ENCODE assay signal across 20 mouse cellular contexts in the genomic region with DNA sequence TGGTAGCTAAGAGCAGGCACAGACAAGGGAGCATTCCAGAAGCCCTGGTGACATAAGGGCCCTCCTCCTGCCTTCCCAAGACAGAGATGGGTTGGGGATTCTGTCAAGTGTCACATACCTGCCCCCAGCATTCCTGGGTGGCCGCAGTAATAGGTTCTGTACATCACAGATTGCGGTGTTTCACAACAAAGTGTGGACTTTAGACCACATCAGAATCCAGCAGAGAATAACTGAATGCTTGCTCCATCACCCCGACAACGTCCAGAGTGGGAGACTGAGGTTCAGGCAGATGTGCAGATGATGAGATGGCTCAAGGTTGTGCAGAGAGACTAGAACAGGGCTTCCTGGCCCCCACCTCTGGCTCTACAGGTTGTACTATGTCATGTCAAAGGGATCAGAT. TPM values are rescaled to one million over a fixed set of nuclear protein-coding genes. Genes with fewer than 3 reads are reported as not detected.
DNase-seq lines count a peak whose midpoint lies in the region; ATAC-seq and TF ChIP-seq lines count a peak whose summit lies in the region.
"Had no signal": no experiment of that assay in that cellular context is flagged by ENCODE, and none has a peak within 500 bp of the region (broad histone marks: within the 10 kb centered on the region; RNA-seq: fewer than 3 reads in every experiment).

No protein-coding gene starts in this region.

- H3K4me1 ChIP-seq in liver, adult 2 months (ENCODE audit: control insufficient read depth, insufficient read depth, low read length) = peaks cover 23% of the 10 kb centered on the region
- peaks cover 44% of the 10 kb centered on the region for H3K4me1 ChIP-seq in limb, embryonic 10.5 days
- H3K4me1 ChIP-seq in liver, embryonic 16.5 days (ENCODE audit: control insufficient read depth, low read depth, low read length) = peaks cover 53% of the 10 kb centered on the region
- H3K4me1 ChIP-seq in neural tube, embryonic 15.5 days = peaks cover 11% of the 10 kb centered on the region; the same call in 1 of the 2 replicates
- H3K4me1 ChIP-seq in hindbrain, embryonic 14.5 days (replicated peaks; ENCODE audit: control insufficient read depth, insufficient read depth, low read length) = no peaks in the 10 kb centered on the region

- peak; percentile 55 for ATAC-seq in liver, embryonic 16.5 days (ENCODE audit: low read depth)
- ATAC-seq in activated CD4-positive, CD25-positive, alpha-beta regulatory T cell, adult 4 months = no peak
- ATAC-seq in neural tube, embryonic 15.5 days (ENCODE audit: low FRiP score) = no peak
- ATAC-seq in hindbrain, embryonic 14.5 days (ENCODE audit: low FRiP score) = no peak
- ATAC-seq: forebrain, postnatal 0 days had no signal

- H3K27me3 ChIP-seq in liver, adult 2 months (ENCODE audit: control insufficient read depth, insufficient read depth, low read length) = no peaks in the 10 kb centered on the region
- H3K27me3 ChIP-seq in limb, embryonic 10.5 days (ENCODE audit: low read depth, poor library complexity, severe bottlenecking) = no peaks in the 10 kb centered on the region
- no peaks in the 10 kb centered on the region for H3K27me3 ChIP-seq in liver, embryonic 16.5 days (ENCODE audit: control insufficient read depth, insufficient read depth, low read depth, low read length)
- H3K27me3 ChIP-seq in neural tube, embryonic 15.5 days (replicated peaks) = no peaks in the 10 kb centered on the region
- H3K27me3 ChIP-seq in hindbrain, embryonic 14.5 days (ENCODE audit: control insufficient read depth, insufficient read depth, low read length) = no peaks in the 10 kb centered on the region
- H3K27me3 ChIP-seq: embryonic facial prominence, embryonic 13.5 days; hindbrain, embryonic 13.5 days had no signal

- WGBS in liver, adult 2 months = 33% methylated on average over 4 of the region's 4 CpGs
- 78% methylated on average over 4 of the region's 4 CpGs for WGBS in limb, embryonic 10.5 days
- 71% methylated on average over 4 of the region's 4 CpGs for WGBS in liver, embryonic 16.5 days (ENCODE audit: insufficient replicate concordance)
- 82% methylated on average over 4 of the region's 4 CpGs for WGBS in neural tube, embryonic 15.5 days
- WGBS in hindbrain, embryonic 14.5 days = 80% methylated on average over 4 of the region's 4 CpGs

- H3K36me3 ChIP-seq in liver, adult 2 months (ENCODE audit: control insufficient read depth, insufficient read depth, low read length) = no peaks in the 10 kb centered on the region
- no peaks in the 10 kb centered on the region for H3K36me3 ChIP-seq in limb, embryonic 10.5 days
- no peaks in the 10 kb centered on the region for H3K36me3 ChIP-seq in liver, embryonic 16.5 days (ENCODE audit: control insufficient read depth, insufficient read depth)
- no peaks in the 10 kb centered on the region for H3K36me3 ChIP-seq in neural tube, embryonic 15.5 days
- H3K36me3 ChIP-seq in hindbrain, embryonic 14.5 days (replicated peaks; ENCODE audit: control insufficient read depth, insufficient read depth) = no peaks in the 10 kb centered on the region
- H3K36me3 ChIP-seq: embryonic facial prominence, embryonic 13.5 days; hindbrain, embryonic 13.5 days had no signal

- H3K9me3 ChIP-seq in limb, embryonic 10.5 days (replicated peaks) = no peaks in the 10 kb centered on the region
- no peaks in the 10 kb centered on the region for H3K9me3 ChIP-seq in liver, embryonic 16.5 days (replicated peaks; ENCODE audit: control insufficient read depth, low read length)
- no peaks in the 10 kb centered on the region for H3K9me3 ChIP-seq in neural tube, embryonic 15.5 days (replicated peaks)
- H3K9me3 ChIP-seq in hindbrain, embryonic 14.5 days (ENCODE audit: control insufficient read depth, low read length) = no peaks in the 10 kb centered on the region
- H3K9me3 ChIP-seq: embryonic facial prominence, embryonic 13.5 days; hindbrain, embryonic 13.5 days had no signal

- H3K4me2 ChIP-seq in liver, embryonic 16.5 days (ENCODE audit: low read depth, low read length) = peak overlapping the region; percentile 28
- no peak overlapping the region for H3K4me2 ChIP-seq in neural tube, embryonic 15.5 days
- H3K4me2 ChIP-seq in hindbrain, embryonic 14.5 days (replicated peaks) = no peak overlapping the region
- H3K4me2 ChIP-seq: embryonic facial prominence, embryonic 13.5 days; hindbrain, embryonic 13.5 days; lung, embryonic 14.5 days had no signal

- H3K4me3 ChIP-seq in liver, adult 2 months (ENCODE audit: insufficient read depth, low read depth, low read length) = peak overlapping the region; percentile 42; the same call in 1 of the 2 replicates
- H3K4me3 ChIP-seq in limb, embryonic 10.5 days = no peak overlapping the region
- H3K4me3 ChIP-seq in liver, embryonic 16.5 days (ENCODE audit: low read depth, low read length) = peak overlapping the region; percentile 23; the same call in 1 of the 2 replicates
- no peak overlapping the region for H3K4me3 ChIP-seq in neural tube, embryonic 15.5 days (replicated peaks)
- H3K4me3 ChIP-seq in hindbrain, embryonic 14.5 days (replicated peaks; ENCODE audit: low read length) = no peak overlapping the region
- H3K4me3 ChIP-seq: embryonic facial prominence, embryonic 13.5 days; gastrocnemius, adult 2 months; hindbrain, embryonic 13.5 days had no signal

- H3K27ac ChIP-seq in liver, adult 2 months (replicated peaks; ENCODE audit: insufficient read depth, low read depth, low read length) = peak overlapping the region; percentile 69
- H3K27ac ChIP-seq in limb, embryonic 10.5 days = peak overlapping the region; percentile 51; the same call in 1 of the 2 replicates
- peak overlapping the region; percentile 43 for H3K27ac ChIP-seq in liver, embryonic 16.5 days (ENCODE audit: low read length)
- H3K27ac ChIP-seq in neural tube, embryonic 15.5 days (replicated peaks) = no peak overlapping the region
- no peak overlapping the region for H3K27ac ChIP-seq in hindbrain, embryonic 14.5 days
- H3K27ac ChIP-seq: embryonic facial prominence, embryonic 13.5 days; gastrocnemius, adult 2 months; hindbrain, embryonic 13.5 days had no signal

- H3K9ac ChIP-seq in liver, adult 2 months (ENCODE audit: low read depth, low read length) = peak overlapping the region; percentile 7; the same call in 1 of the 2 replicates
- no peak overlapping the region for H3K9ac ChIP-seq in liver, embryonic 16.5 days (ENCODE audit: low read depth, low read length)
- no peak overlapping the region for H3K9ac ChIP-seq in neural tube, embryonic 15.5 days (replicated peaks)
- no peak overlapping the region for H3K9ac ChIP-seq in hindbrain, embryonic 14.5 days
- H3K9ac ChIP-seq: embryonic facial prominence, embryonic 13.5 days; forebrain, postnatal 0 days; hindbrain, embryonic 13.5 days; lung, embryonic 14.5 days had no signal

- peak; percentile 82 for DNase-seq in liver, adult 2 months (ENCODE audit: extremely low read depth, low read depth, low spot score)
- DNase-seq in liver = no peak
- DNase-seq in limb, embryonic 10.5 days (ENCODE audit: low spot score) = no peak
- DNase-seq in hindbrain, embryonic 14.5 days (ENCODE audit: low spot score) = no peak
- DNase-seq: adrenal gland, adult 8-10 months; cerebellum, adult 8-10 months; forebrain, postnatal 0 days; gastrocnemius, adult 2 months; heart, postnatal 10 days; kidney, adult 11 months; layer of hippocampus, adult 9-11 months; lung, embryonic 14.5 days; lung, postnatal 36 days; right cerebral cortex, postnatal 4 days; thymus, adult 18-20 months had no signal

- TF ChIP-seq CTCF in liver, adult 2 months (IDR thresholded peaks at IDR 0.05; ENCODE audit: low read depth, low read length) = no peak

- no peak for TF ChIP-seq POLR2A in liver, adult 2 months (IDR thresholded peaks at IDR 0.05; ENCODE audit: extremely low read depth, insufficient read depth, low read length)

- H3K79me2 ChIP-seq in liver, adult 2 months (ENCODE audit: control insufficient read depth, insufficient read depth, low read length) = no peaks in the 10 kb centered on the region

RNA-seq across cellular contexts. Expression of a gene that starts 51.5 kb away (rescaled TPM):
- total RNA-seq in liver, adult 2 months (2014; rRNA removed) = 18.7 and 22.3 TPM in 2 replicates
- polyA plus RNA-seq in liver, adult 2 months (2012; rRNA removed) = 17.3 and 26.5 TPM in 2 replicates
- polyA plus RNA-seq in limb, embryonic 10.5 days (2016; fragmentation: Nextera tagmentation; extraction: Ambion mirVana) = 13.4 and 14.2 TPM in 2 replicates
- polyA plus RNA-seq in liver, embryonic 16.5 days (2015; fragmentation: Nextera tagmentation; extraction: Ambion mirVana) = 4.6 and 4.7 TPM in 2 replicates
- 10 to 100 TPM; 31.3 to 64.3 TPM for polyA plus RNA-seq in activated CD4-positive, CD25-positive, alpha-beta regulatory T cell, adult 4 months (2017; shearing (Covaris generic))
- polyA plus RNA-seq in neural tube, embryonic 15.5 days (2015; fragmentation: Nextera tagmentation; extraction: Ambion mirVana) = 4.8 and 10.0 TPM in 2 replicates
- 6.8 and 7.9 TPM in 2 replicates for polyA plus RNA-seq in hindbrain, embryonic 14.5 days (2014; fragmentation: Nextera tagmentation; extraction: Ambion mirVana)

Comparison
In these comparisons a context has a peak if more than half of its experiments do, and no peak if none do; other contexts are left out.
1. H3K27ac ChIP-seq: peak in liver, adult 2 months (single experiment), limb, embryonic 10.5 days (single experiment) and liver, embryonic 16.5 days (single experiment); none in neural tube, embryonic 15.5 days (single experiment) and hindbrain, embryonic 14.5 days (single experiment).
2. H3K4me3 ChIP-seq: peak in liver, adult 2 months (single experiment) and liver, embryonic 16.5 days (single experiment); none in limb, embryonic 10.5 days (single experiment), neural tube, embryonic 15.5 days (single experiment) and hindbrain, embryonic 14.5 days (single experiment).